Mouse (Mus musculus) kidney, embryonic 16.5 days (tissue): ENCODE measurements around the gene Iqck. TPM values are rescaled to one million over a fixed set of nuclear protein-coding genes. Genes with fewer than 3 reads are reported as not detected.
A peak's percentile ranks its signal among the peaks of the same experiment; 100 is the strongest.

Source experiments
- ATAC-seq: fragments of 200-750 bp; cut with Nextera tagmentation; 2 replicates; pipeline ENCODE4 v1.8.0; 2017; ENCODE audit warnings: moderate TSS enrichment; ENCODE audit not compliant: low FRiP score, low TSS enrichment
- H3K27ac ChIP-seq: fragments of 300-500 bp; sonication (generic); 2 replicates; pipeline ENCODE4 v1.5.1; 2014; ENCODE audit warnings: low read length
- H3K27me3 ChIP-seq: fragments of 300-500 bp; sonication (generic); 2 replicates; pipeline ENCODE4 v1.6.1; 2014; ENCODE audit warnings: low read length, control low read depth, mixed read lengths; ENCODE audit not compliant: insufficient read depth
- H3K36me3 ChIP-seq: fragments of 300-500 bp; sonication (generic); 2 replicates; pipeline ENCODE4 v1.6.1; 2014; ENCODE audit warnings: low read length, control low read depth, mixed read lengths; ENCODE audit not compliant: insufficient read depth
- H3K4me1 ChIP-seq: fragments of 300-500 bp; sonication (generic); 2 replicates; pipeline ENCODE4 v1.6.1; 2014; ENCODE audit warnings: low read length, control low read depth, mixed read lengths; ENCODE audit not compliant: insufficient read depth
- H3K4me2 ChIP-seq: fragments of 300-500 bp; sonication (generic); replicated peaks from 2 replicates; pipeline ENCODE4 v1.6.1; 2014; ENCODE audit warnings: low read depth, low read length
- H3K4me3 ChIP-seq: fragments of 300-500 bp; sonication (generic); 2 replicates; pipeline ENCODE4 v1.5.1; 2014; ENCODE audit warnings: mild to moderate bottlenecking, low read length
- H3K9ac ChIP-seq: fragments of 300-500 bp; sonication (generic); replicated peaks from 2 replicates; pipeline ENCODE4 v1.6.1; 2014; ENCODE audit warnings: low read length
- H3K9me3 ChIP-seq: fragments of 300-500 bp; sonication (generic); 2 replicates; pipeline ENCODE4 v1.6.1; 2016; ENCODE audit warnings: low read length, control low read depth
- WGBS: fragments of 180-500 bp; shearing (Covaris S2); extraction: QIAGEN DNeasy Blood & Tissue Kit; methylation state at CpG from one replicate; pipeline ENCODE4 v1.1.7; 2014; 5-methylcytosine and 5-hydroxymethylcytosine counted together
- polyA plus RNA-seq: library from polyadenylated mRNA; unstranded; fragments of >200 nt; fragmentation: Nextera tagmentation; extraction: Ambion mirVana; gene quantifications from 2 replicates; pipeline ENCODE4 v1.2.1, GENCODE M21; 2015

The Iqck gene
- polyA plus RNA-seq, 1 experiment from 2014 or later = 3.1 TPM

DNA sequence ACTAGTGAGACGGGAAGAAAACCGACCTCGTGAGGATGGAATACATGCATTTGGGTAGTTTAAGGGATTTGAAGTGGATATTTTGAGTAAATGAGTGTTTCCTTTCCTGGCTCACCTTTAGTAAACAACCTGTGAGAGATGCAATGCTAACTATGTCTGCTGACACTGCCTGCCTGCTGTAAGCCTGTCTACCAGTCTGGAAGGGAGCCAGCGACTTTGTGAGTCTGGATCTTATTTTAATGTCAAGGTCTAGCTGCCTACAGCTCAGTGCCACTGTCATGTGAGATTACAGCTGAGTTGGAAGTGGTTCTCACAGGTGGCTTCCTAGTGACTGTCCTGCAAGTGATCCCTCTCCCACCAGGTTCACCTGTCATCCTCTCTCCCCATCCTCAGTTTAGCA, 49.0 kb downstream of the Iqck start:
- 90% methylated on average over 4 of the region's 4 CpGs for WGBS
- peaks cover 6% of the 10 kb centered on the region; the same call in 1 of the 2 replicates for H3K4me1 ChIP-seq
- no peak overlapping the region for H3K4me2 ChIP-seq
- H3K36me3 ChIP-seq = no peaks in the 10 kb centered on the region
- ATAC-seq = no peak
- H3K9ac ChIP-seq = no peak overlapping the region
- no peak overlapping the region for H3K4me3 ChIP-seq
- H3K9me3 ChIP-seq = no peaks in the 10 kb centered on the region
- no peak overlapping the region for H3K27ac ChIP-seq
- no peaks in the 10 kb centered on the region for H3K27me3 ChIP-seq

DNA sequence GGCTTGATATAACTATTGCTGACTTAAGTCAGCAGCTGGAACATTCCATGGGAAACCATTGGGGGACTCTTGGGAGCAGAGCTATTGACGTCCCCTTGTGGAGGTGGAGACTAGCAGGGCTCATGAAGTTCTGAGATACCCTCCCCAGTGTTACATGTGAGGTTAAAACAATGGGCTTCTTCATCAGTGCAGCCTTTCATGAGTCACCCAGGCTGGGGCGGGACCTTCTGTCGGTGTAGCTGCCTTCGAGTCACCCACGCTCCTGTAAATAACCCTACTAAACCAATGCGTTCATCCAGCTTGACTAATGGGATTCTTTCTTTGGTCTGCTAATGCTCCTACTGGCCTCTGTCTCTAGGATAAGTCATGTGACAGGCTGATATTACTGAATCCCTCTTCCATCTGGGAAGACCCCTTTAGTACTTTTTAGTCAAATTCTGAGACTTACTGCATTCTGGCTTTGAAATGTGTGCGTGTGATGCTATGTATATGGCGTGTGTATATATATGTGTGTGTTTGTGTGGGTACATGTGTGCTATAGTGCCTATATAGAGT, 53.5 kb downstream of the Iqck start:
- Histone ChIP-seq H3K9me3 (no peaks in the 10 kb centered on the region), H3K9ac (no peak overlapping the region), H3K27me3 (no peaks in the 10 kb centered on the region), H3K4me3 (no peak overlapping the region), H3K4me2 (no peak overlapping the region), H3K36me3 (no peaks in the 10 kb centered on the region), H3K4me1 (no peaks in the 10 kb centered on the region), H3K27ac (no peak overlapping the region)
- ATAC-seq = peak; percentile 23; the same call in 1 of the 2 replicates
- WGBS = 67% methylated on average over 8 of the region's 8 CpGs

DNA sequence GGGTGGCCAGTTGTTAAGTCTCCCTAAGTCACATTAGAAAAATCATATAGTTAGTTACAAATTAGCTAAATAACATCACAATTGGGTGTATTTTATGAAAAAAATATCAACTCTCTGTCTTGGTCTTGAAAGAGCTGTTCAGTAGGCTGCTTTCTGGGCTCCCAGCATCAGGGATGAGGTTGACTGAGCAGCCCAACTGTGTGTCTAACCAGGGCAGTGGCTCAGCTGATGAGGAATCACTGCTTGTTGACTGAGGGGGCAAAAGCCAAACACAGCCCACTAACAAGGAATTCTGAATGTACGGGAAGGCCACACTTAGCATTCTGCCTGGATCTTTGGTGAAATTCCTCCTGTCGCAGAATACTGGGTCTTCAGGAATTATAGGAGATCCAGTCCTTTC, 54.9 kb downstream of the Iqck start:
- Histone ChIP-seq H3K27me3 (no peaks in the 10 kb centered on the region), H3K9me3 (no peaks in the 10 kb centered on the region), H3K4me1 (no peaks in the 10 kb centered on the region), H3K36me3 (no peaks in the 10 kb centered on the region), H3K4me2 (no peak overlapping the region), H3K4me3 (no peak overlapping the region), H3K27ac (no peak overlapping the region), H3K9ac (no peak overlapping the region)
- no peak for ATAC-seq
- 66% methylated on average over 2 of the region's 2 CpGs for WGBS

DNA sequence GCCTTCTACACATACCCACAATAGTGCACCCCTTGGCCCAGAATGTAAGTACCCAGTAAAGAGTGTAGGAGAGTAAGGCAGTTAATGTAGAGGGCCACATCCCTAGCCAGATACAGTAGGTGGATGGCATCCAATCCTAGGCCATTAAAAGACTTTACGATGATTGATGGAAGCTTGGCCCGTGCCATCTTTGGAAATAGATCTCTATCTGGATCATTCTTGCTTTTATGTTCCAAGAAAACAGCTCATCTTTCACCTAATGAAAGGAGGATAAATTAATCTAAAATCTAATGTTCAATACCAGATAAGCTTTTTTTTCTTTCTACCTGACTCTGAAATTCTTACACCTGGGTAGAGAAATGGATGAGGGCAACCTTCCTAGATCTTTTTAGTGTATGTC, 55.6 kb downstream of the Iqck start:
- Histone ChIP-seq H3K4me3 (no peak overlapping the region), H3K27ac (no peak overlapping the region), H3K27me3 (no peaks in the 10 kb centered on the region), H3K9ac (no peak overlapping the region), H3K9me3 (no peaks in the 10 kb centered on the region), H3K4me2 (no peak overlapping the region), H3K4me1 (no peaks in the 10 kb centered on the region), H3K36me3 (no peaks in the 10 kb centered on the region)
- ATAC-seq = no peak
- 66% methylated on average over 2 of the region's 2 CpGs for WGBS

DNA sequence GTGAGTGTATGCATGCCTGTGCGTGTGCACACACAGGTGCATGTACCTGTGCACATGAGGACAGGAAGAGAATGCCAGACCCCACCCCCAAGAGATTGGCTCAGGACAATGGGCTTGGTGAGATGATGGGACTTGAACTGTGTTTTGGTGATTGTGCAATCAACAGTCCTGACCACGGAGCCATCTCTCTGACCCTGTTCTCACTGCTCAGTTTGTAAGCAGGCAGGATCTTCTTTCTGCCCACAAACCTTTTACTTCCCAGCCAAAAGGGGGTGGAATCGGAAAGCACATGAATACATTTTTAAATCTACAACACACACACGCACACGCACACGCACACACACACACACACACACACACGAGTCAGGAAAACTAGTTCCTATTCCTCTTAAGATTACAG, 56.0 kb downstream of the Iqck start:
- Histone ChIP-seq H3K27me3 (no peaks in the 10 kb centered on the region), H3K4me1 (no peaks in the 10 kb centered on the region), H3K36me3 (no peaks in the 10 kb centered on the region), H3K9me3 (no peaks in the 10 kb centered on the region), H3K9ac (no peak overlapping the region), H3K27ac (no peak overlapping the region), H3K4me3 (no peak overlapping the region), H3K4me2 (no peak overlapping the region)
- ATAC-seq = no peak
- 87% methylated on average over 7 of the region's 7 CpGs for WGBS

DNA sequence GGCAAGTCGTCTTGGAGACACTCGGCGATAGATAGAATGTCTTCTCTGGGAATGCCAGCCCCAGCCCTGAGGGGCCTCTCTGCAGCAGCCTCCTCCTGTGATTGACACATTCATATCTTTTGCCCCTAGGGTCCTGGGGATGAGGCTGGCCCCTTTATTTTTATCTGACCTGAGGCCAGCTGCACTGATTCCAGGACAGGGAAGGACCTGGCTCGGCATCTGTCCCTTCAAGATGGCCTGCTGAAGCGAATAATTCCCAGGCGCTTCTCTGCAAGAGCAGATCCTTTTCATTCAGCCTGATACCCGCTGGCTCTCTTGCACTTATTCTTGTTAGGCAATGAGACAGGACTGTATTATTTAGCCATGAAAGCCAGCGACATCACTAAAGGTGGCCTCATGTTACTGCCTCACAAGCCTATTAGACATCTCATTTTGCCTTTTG, 56.5 kb downstream of the Iqck start:
- no peak overlapping the region for H3K9ac ChIP-seq
- no peak overlapping the region for H3K4me3 ChIP-seq
- no peaks in the 10 kb centered on the region for H3K4me1 ChIP-seq
- ATAC-seq = no peak
- no peaks in the 10 kb centered on the region for H3K36me3 ChIP-seq
- H3K27me3 ChIP-seq = no peaks in the 10 kb centered on the region
- H3K9me3 ChIP-seq = no peaks in the 10 kb centered on the region
- 56% methylated on average over 8 of the region's 8 CpGs for WGBS
- no peak overlapping the region for H3K4me2 ChIP-seq
- no peak overlapping the region for H3K27ac ChIP-seq

DNA sequence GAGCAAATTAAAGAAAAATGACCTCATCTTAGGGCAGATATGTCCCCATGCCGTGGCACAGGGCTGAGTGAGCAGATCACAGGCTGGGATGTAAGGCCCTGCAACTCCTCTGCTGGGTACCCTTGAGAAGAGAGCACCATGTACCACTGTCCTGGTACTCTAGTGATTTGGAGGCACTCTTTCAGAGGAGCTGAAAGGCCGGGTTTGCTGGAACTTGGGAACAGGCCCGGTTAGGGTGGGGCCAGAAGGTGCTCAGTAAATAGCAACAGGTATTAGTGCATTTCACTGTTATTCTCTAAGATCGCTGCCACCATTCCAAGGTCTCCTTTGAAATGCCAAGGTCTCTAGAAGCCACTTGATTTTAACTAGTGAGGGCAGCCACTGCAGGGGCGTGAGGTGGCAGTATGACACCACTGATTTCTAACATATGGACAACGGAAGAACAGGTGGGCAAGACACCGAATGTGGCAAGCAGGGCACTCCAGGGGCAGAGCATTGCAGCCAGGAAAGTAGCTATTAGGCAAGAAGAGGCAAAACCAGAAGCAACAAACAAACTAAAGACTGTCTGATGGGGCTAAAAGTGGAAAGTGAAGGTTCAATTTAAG, 59.1 kb downstream of the Iqck start:
- no peak overlapping the region for H3K27ac ChIP-seq
- H3K36me3 ChIP-seq = no peaks in the 10 kb centered on the region
- H3K9ac ChIP-seq = no peak overlapping the region
- H3K4me3 ChIP-seq = no peak overlapping the region
- no peaks in the 10 kb centered on the region for H3K27me3 ChIP-seq
- ATAC-seq = no peak
- no peaks in the 10 kb centered on the region for H3K9me3 ChIP-seq
- WGBS = 83% methylated on average over 7 of the region's 7 CpGs
- H3K4me2 ChIP-seq = no peak overlapping the region
- H3K4me1 ChIP-seq = peaks cover 3% of the 10 kb centered on the region; the same call in 1 of the 2 replicates

DNA sequence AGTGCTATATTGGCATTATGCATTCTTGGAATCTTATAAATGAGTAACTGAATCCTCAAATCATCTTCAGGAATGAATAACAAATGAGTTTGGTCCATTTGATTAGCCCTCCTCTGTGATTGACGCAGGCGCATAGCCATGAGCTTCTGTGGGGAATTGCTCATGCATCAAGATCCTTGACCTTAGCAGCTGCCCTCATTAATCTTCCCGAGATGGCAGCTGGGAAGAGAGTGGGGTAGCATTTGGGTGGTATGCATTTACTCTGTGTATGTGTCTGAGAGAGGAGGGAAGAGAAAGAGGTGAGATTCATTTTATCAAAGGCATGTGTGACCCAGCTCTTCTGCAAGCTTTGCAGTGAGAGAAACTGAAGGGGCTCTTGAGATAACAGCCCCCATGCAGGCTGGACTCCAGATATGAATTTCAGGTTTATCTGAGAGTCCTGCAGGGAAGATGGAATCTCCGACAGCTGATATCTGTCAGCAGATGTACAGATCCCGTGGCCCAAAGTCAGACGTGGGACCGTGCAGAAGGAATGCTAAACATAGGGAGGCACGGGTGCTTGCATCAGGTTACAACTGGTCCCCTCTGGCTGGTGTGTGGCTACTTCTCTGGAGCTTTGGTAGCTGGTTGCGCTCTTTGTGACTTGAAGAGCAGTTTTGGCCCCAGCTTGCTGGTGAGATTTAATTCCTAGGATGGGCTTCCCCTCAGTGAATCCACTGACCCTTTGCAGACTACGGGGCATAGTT, 63.9 kb downstream of the Iqck start:
- Histone ChIP-seq H3K9ac (no peak overlapping the region), H3K4me1 (peaks cover 4% of the 10 kb centered on the region; the same call in 1 of the 2 replicates), H3K27me3 (no peaks in the 10 kb centered on the region), H3K9me3 (no peaks in the 10 kb centered on the region), H3K27ac (no peak overlapping the region), H3K36me3 (no peaks in the 10 kb centered on the region), H3K4me2 (no peak overlapping the region), H3K4me3 (no peak overlapping the region)
- 43% methylated on average over 10 of the region's 10 CpGs for WGBS
- no peak for ATAC-seq

DNA sequence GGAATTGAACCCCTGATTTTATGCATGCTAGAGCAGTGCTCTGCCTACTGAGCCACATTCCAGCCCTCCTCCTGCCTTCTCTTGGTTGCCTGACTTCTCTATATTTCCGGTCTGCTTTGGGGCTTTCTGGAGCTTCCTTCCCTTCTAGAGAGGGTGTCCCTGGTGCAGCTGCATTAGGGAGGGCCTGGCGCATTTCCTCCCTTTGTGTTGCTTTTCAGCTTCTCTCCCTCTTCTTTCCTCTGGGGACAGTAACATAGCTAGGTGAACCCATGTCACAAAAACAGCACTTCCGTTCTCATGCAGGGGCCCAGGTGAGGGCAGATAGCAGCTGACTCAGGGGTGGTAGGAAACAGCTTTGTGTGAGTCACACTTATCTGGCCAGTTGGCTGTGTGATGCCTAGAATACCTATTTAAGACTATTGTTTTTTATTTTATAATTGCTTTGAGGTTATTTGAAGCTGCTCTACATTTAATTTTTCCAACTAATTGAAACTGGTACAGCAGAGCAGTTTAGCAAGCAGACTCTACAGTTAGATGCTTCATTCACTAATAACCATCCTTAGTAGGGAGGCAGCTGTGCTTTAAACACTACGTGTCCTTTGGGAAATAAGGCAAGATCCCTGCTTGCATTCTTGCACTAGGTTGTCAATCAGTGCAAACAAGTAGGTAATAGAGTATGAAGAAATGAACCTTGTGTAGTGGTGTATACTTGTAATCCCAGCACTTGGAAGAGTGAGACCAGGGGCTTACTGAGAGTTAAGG, 67.1 kb downstream of the Iqck start:
- no peak overlapping the region for H3K9ac ChIP-seq
- peaks cover 4% of the 10 kb centered on the region; the same call in 1 of the 2 replicates for H3K4me1 ChIP-seq
- ATAC-seq = peak; percentile 54
- H3K9me3 ChIP-seq = no peaks in the 10 kb centered on the region
- H3K36me3 ChIP-seq = no peaks in the 10 kb centered on the region
- H3K27me3 ChIP-seq = no peaks in the 10 kb centered on the region
- H3K27ac ChIP-seq = peak overlapping the region; percentile 69; the same call in 1 of the 2 replicates
- no peak overlapping the region for H3K4me2 ChIP-seq
- H3K4me3 ChIP-seq = no peak overlapping the region
- WGBS = 56% methylated on average over 4 of the region's 4 CpGs
